Mouse (Mus musculus): ENCODE results near the gene Dcaf12.

DNA sequence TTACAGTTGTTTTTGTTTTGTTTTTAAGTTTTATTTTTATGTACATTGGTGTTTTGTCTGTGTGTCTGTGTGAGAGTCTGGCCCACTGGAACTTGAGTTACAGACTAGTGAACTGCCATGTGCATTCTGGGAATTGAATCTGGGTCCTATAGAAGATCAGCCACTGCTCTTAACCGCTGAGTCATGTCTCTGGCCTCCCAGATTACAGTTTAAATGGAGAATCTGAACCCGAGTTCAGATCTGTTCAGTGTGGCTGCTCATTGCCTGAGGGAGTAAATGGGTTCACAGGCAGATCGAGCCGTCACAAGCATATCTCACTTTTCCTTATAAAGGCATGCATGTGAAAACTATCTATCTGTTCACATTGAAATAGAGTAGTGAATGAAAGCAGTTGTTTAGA lies 38.1 kb upstream of the Dcaf12 start:
- no peak for TF ChIP-seq CTCF (IDR thresholded peaks at IDR 0.05)
- TF ChIP-seq EP300 (IDR thresholded peaks at IDR 0.05; ENCODE audit: insufficient read depth, low read depth, low read length): no peak

Measured in heart, adult 2 months (tissue).